Mouse (Mus musculus) midbrain, postnatal 0 days (tissue): ENCODE results near the gene Tlr13. TPM values are rescaled to one million over a fixed set of nuclear protein-coding genes. Genes with fewer than 3 reads are reported as not detected.

Source experiments
- ATAC-seq: fragments of 200-750 bp; cut with Nextera tagmentation; 2 replicates; pipeline ENCODE4 v1.8.0; 2017; ENCODE audit warnings: moderate number of reproducible peaks, mild to moderate bottlenecking, moderate TSS enrichment, moderate library complexity; ENCODE audit not compliant: low FRiP score
- DNase-seq: peaks from one replicate; pipeline ENCODE4 v3.0.0-alpha.2; 2015; ENCODE audit warnings: low spot score
- H3K27ac ChIP-seq: fragments of 300-500 bp; sonication (generic); 2 replicates; pipeline ENCODE4 v1.5.1; 2014; ENCODE audit warnings: low read depth, mild to moderate bottlenecking, low read length, mixed read lengths
- H3K27me3 ChIP-seq: fragments of 300-500 bp; sonication (generic); 2 replicates; pipeline ENCODE4 v1.6.1; 2014; ENCODE audit warnings: low read length, control low read depth, mixed read lengths; ENCODE audit not compliant: insufficient read depth
- H3K36me3 ChIP-seq: fragments of 300-500 bp; sonication (generic); 2 replicates; pipeline ENCODE4 v1.6.1; 2014; ENCODE audit warnings: low read length, control low read depth, mixed read lengths; ENCODE audit not compliant: insufficient read depth
- H3K4me1 ChIP-seq: fragments of 300-500 bp; sonication (generic); 2 replicates; pipeline ENCODE4 v1.6.1; 2014; ENCODE audit warnings: mild to moderate bottlenecking, control low read depth, antibody characterized with exemption, low read length, mixed read lengths; ENCODE audit not compliant: insufficient read depth
- H3K4me2 ChIP-seq: fragments of 300-500 bp; sonication (generic); 2 replicates; pipeline ENCODE4 v1.6.1; 2014; ENCODE audit warnings: low read depth, mild to moderate bottlenecking, low read length, mixed read lengths; ENCODE audit not compliant: poor library complexity, severe bottlenecking
- H3K4me3 ChIP-seq: fragments of 300-500 bp; sonication (generic); 2 replicates; pipeline ENCODE4 v1.5.1; 2014; ENCODE audit warnings: low read depth, mild to moderate bottlenecking, low read length, moderate library complexity
- H3K9ac ChIP-seq: fragments of 300-500 bp; sonication (generic); replicated peaks from 2 replicates; pipeline ENCODE4 v1.6.1; 2014; ENCODE audit warnings: mild to moderate bottlenecking, low read length, moderate library complexity, mixed read lengths; ENCODE audit not compliant: poor library complexity, severe bottlenecking
- H3K9me3 ChIP-seq: fragments of 300-500 bp; sonication (generic); 2 replicates; pipeline ENCODE4 v1.6.1; 2016; ENCODE audit warnings: low read length, control low read depth
- CTCF ChIP-seq: IDR thresholded peaks from 2 replicates; pipeline ENCODE4 v1.5.1; 2016; ENCODE audit warnings: antibody characterized with exemption, mild to moderate bottlenecking
- WGBS: fragments of 180-500 bp; shearing (Covaris S2); extraction: QIAGEN DNeasy Blood & Tissue Kit; methylation state at CpG from one replicate; pipeline ENCODE4 v1.1.7; 2014; 5-methylcytosine and 5-hydroxymethylcytosine counted together
- polyA plus RNA-seq: library from polyadenylated mRNA; unstranded; fragments of >200 nt; fragmentation: Nextera tagmentation; extraction: Ambion mirVana; gene quantifications from 2 replicates; pipeline ENCODE4 v1.2.1, GENCODE M21; 2015
- total RNA-seq: library from RNA; depleted of rRNA; stranded (reverse); fragments of >200 nt; gene quantifications from 2 replicates; pipeline ENCODE4 v1.2.3, GENCODE M21; 2014; rRNA removed

Gene Tlr13
- total RNA-seq: 0.71 and 1.0 TPM in 2 replicates
- 0.33 and 0.35 TPM in 2 replicates for polyA plus RNA-seq

- no peak for TF ChIP-seq CTCF
- Histone ChIP-seq H3K27me3 (no peaks in the 10 kb centered on the region), H3K36me3 (no peaks in the 10 kb centered on the region), H3K27ac (no peak within 1 kb of the TSS), H3K9me3 (no peaks in the 10 kb centered on the region), H3K9ac (no peak within 1 kb of the TSS), H3K4me2 (no peak within 1 kb of the TSS), H3K4me1 (no peaks in the 10 kb centered on the region), H3K4me3 (no peak within 1 kb of the TSS)
- WGBS: 84% methylated on average over 6 of the region's 6 CpGs
- ATAC-seq (no peak), DNase-seq (no peak)
Observed at GRCm38 (mm10) chrX:106142936-106143335, at the start of gene Tlr13. Tlr13 (plus strand) TSS chrX:106143204.

- no peak overlapping the region for H3K9ac ChIP-seq
- H3K4me1 ChIP-seq: no peaks in the 10 kb centered on the region
- no peaks in the 10 kb centered on the region; the same call in 1 of the 2 replicates for H3K36me3 ChIP-seq
- no peaks in the 10 kb centered on the region for H3K9me3 ChIP-seq
- H3K27me3 ChIP-seq: no peaks in the 10 kb centered on the region
- DNase-seq (peak; percentile 40), ATAC-seq (no peak)
- no peak overlapping the region for H3K4me2 ChIP-seq
- H3K27ac ChIP-seq: no peak overlapping the region
- H3K4me3 ChIP-seq: no peak overlapping the region
- WGBS: 53% methylated on average over 2 of the region's 2 CpGs
- TF ChIP-seq CTCF: peak; percentile 64
Observed at GRCm38 (mm10) chrX:106105464-106105863, 37.5 kb upstream of the Tlr13 start.

GRCm38 (mm10) chrX:106113881-106114280, 29.1 kb upstream of the Tlr13 start:
- 89% methylated on average over 4 of the region's 4 CpGs for WGBS
- Histone ChIP-seq H3K9me3 (no peaks in the 10 kb centered on the region), H3K27ac (no peak overlapping the region), H3K4me3 (no peak overlapping the region), H3K27me3 (no peaks in the 10 kb centered on the region), H3K36me3 (no peaks in the 10 kb centered on the region), H3K9ac (no peak overlapping the region), H3K4me1 (no peaks in the 10 kb centered on the region), H3K4me2 (no peak overlapping the region)
- no peak for TF ChIP-seq CTCF
- no peak for DNase-seq
- no peak for ATAC-seq

GRCm38 (mm10) chrX:106114674-106115073, 28.3 kb upstream of the Tlr13 start:
- TF ChIP-seq CTCF: no peak
- Histone ChIP-seq H3K27ac (no peak overlapping the region), H3K4me2 (no peak overlapping the region), H3K4me3 (no peak overlapping the region), H3K36me3 (no peaks in the 10 kb centered on the region), H3K4me1 (no peaks in the 10 kb centered on the region), H3K9me3 (no peaks in the 10 kb centered on the region), H3K27me3 (no peaks in the 10 kb centered on the region), H3K9ac (no peak overlapping the region)
- ATAC-seq (no peak), DNase-seq (no peak)
- WGBS: 92% methylated on average over 1 of the region's 1 CpGs

GRCm38 (mm10) chrX:106122823-106123222, 20.2 kb upstream of the Tlr13 start:
- Histone ChIP-seq H3K27ac (no peak overlapping the region), H3K27me3 (peaks cover 3% of the 10 kb centered on the region; the same call in 1 of the 2 replicates), H3K36me3 (no peaks in the 10 kb centered on the region), H3K4me1 (no peaks in the 10 kb centered on the region), H3K4me2 (no peak overlapping the region), H3K9ac (no peak overlapping the region), H3K9me3 (no peaks in the 10 kb centered on the region), H3K4me3 (no peak overlapping the region)
- no peak for TF ChIP-seq CTCF
- no peak for DNase-seq
- no peak for ATAC-seq
- WGBS: 74% methylated on average over 2 of the region's 2 CpGs

- H3K27me3 ChIP-seq: peaks cover 3% of the 10 kb centered on the region; the same call in 1 of the 2 replicates
- H3K27ac ChIP-seq: no peak overlapping the region
- no peaks in the 10 kb centered on the region for H3K4me1 ChIP-seq
- no peaks in the 10 kb centered on the region for H3K36me3 ChIP-seq
- no peak overlapping the region for H3K4me3 ChIP-seq
- no peak overlapping the region for H3K4me2 ChIP-seq
- H3K9ac ChIP-seq: no peak overlapping the region
- WGBS: 81% methylated on average over 6 of the region's 6 CpGs
- DNase-seq (no peak), ATAC-seq (no peak)
- no peak for TF ChIP-seq CTCF
- H3K9me3 ChIP-seq: no peaks in the 10 kb centered on the region
Observed at GRCm38 (mm10) chrX:106128283-106128682, 14.7 kb upstream of the Tlr13 start.
